Mouse (Mus musculus): ENCODE measurements at regions not wholly inside any gene's neighbourhood (a gene's known extent, or its start where the extent isn't known, plus 50 kb on each side); places are given as distances from the start of the nearest gene placed in this dataset.

DNA sequence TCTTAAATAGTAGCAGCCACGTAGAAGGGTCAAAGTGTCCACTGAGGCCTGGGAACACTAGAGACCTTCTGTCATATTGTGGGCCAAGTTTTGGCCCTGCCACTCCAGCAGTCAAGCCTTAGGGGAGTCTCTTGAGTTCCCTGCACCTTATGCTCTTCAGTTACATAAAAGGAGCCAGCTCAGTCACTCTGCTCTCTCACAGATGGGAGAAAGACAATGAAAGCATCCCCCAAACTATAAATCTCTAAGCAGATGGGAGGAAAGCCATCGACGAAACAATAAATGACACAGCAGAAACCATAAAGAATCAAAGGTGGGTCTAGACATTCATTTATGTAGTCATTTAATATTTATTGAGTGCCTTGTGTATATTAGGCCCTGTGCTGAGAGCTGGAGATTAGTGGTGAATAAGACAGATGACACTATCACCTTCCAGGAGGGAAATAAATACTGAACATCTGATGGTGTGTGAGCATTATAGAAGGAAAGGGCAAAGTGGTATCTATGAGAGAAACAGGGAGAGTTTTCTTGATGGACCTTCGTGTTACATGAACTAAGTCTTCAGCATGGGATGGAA lies 137.5 kb upstream of the Synpr start:
- no peak for DNase-seq (ENCODE audit: low read depth, low spot score)

DNA sequence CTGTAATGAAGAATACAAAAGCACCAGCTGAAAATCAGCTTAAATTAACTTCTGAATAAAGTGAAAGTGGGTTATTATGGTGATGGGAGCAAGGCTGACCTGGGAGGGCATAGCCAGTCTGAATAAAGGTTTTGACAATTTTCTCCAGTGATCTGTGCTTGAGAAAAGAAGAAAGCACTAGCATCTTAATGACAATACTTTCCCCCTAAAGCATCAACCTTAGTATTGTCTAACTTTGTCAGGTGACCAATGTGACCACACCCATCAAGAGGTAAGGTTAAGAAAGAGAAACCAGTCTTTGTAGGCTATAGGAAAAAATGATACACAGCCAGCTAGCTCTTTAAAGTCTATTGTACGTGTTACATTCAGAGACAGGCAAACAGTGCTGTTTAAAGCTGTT lies 135.0 kb upstream of the Synpr start:
- no peak for DNase-seq (ENCODE audit: low read depth, low spot score)

DNA sequence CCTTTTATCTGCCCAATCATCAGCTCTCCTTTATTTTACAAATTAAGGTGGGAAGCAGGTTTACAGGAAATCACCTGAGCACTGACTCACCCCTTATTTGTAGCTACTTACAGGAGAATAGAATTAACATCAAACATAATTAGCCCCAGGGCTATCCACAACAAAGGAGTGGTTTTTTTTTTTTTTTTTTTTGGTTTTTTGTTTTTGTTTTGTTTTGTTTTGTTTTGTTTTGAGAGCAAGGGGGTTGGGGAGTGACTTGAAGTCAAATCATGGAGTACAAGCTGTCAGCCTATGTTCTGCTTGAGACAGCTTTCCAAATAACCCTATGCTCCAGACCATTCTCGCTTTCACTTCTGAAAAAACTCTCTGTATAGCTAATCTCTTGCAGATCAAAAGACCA lies 132.9 kb upstream of the Synpr start:
- DNase-seq (ENCODE audit: low read depth, low spot score) = no peak

DNA sequence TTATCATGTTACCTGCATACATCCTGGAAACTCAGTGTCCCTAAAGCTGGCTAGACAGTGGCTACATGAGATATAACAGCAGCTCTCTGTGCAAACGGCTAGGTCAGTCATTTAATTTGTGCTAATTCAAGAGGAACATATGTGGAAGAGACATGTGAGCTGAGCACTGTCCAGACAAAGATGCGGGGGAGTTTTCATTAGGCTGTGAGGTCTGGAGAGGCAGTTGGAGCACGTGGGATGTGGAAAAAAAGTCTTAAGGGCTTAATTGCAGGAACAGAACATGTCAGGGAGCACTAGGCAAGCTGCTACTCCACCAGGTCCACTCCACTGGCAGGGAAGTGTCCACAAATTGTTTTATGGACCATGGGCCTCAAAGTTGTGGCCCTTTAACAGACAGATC lies 108.4 kb upstream of the Synpr start:
- peak; percentile 13 for DNase-seq (ENCODE audit: low read depth, low spot score)

DNA sequence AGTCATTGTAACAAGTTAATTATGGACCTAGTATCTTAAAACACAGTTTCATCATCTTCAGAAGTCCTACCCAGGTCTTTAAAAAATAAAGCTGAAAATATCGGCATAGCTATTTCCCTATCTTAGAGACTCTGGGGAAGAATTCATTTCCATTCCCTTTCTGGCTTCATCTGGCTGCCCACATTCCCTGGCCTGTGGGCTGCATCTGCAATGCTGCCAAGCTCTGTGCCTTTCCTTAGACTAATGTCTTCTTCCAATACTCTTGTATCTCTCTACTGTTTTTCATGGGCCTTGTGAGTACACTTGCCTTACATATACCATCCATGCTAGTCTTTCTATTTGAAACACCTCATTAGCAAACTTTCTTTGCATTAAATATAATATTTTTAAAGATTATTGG lies 106.7 kb upstream of the Synpr start:
- DNase-seq (ENCODE audit: low read depth, low spot score) = peak; percentile 68

DNA sequence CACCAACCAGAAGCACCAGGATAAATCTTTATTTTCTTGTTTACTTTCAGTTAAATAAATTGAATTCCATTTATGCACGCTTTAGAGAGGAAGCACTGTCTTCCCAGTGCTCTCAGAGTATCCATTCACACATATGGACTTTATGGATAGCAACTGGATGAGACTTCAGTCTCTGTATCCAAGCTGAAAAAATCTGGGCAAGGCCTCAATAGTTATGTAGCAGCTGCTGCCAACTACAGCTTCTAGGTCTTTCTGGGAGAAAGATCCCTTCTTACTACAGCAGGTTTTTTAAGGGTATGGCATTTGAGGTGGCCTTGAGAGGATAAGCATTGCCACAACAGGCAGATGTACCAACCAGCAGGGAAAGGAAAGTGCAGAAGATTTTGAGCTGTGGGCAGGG lies 93.8 kb upstream of the Synpr start:
- peak; percentile 31 for DNase-seq (ENCODE audit: low read depth, low spot score)

DNA sequence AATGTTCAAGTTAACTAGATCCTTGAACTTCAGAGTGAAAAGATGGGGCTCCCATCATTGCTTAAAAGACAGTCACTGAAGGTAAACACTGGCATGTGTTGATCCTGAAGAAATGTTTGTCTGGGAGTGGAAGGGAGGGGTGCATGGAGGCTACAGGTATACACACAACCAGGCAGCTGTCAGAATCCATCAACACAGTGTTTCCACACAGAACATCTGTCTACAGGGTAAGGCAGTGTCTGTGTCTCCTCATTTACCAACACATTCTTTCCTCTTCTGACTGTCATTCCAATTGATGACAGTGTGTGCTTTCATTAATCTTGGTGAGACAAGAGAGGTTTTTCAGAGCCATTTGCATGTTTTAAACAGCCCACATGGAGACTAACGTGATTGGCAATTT lies 91.8 kb upstream of the Synpr start:
- DNase-seq (ENCODE audit: low read depth, low spot score) = peak; percentile 12

DNA sequence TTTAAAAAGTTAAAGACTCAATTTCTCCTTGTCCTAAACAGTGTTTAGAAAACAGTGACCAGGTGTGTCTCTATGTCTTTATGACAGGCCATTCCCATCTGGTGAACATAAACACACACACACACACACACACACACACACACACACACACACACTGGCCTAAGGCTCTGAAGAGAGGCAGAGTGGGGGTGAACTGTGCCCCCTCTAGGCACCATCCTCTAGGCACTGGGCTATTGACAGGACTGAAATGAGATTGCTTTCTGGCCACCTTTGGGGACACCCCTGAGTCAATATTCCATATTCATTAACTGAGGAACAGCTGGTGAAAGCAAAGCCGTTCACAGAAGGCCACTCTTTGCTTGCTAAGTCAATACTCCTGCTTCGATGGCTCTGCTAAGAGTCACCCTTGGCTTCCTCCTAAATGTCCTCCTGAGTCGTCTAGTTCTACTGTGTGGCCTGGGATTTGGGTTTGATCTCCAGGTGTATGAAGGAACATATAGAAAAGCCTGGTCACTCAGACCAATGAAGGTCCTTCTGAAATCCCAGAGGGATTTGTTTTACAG lies 87.2 kb upstream of the Synpr start:
- no peak for DNase-seq (ENCODE audit: low read depth, low spot score)

DNA sequence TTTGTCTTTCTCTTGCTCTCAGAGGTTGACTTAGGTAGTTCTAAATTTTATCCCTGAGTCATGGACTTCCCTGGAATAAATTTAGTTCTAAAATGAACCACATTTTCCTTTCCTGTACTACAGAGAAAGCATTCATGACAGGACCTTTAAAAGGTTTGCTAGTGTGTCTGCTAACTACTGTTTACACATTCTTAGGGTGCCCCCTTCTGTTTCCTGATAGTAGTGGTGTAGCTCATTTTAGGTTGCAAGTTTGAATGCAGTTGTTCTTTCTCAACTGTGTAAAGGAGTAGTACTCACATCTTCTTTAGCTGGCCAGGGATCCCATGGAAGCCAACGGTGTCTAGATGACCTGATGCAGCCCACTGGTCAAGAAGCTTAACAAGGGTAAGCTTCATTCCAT lies 86.1 kb upstream of the Synpr start:
- DNase-seq (ENCODE audit: low read depth, low spot score) = peak; percentile 84

DNA sequence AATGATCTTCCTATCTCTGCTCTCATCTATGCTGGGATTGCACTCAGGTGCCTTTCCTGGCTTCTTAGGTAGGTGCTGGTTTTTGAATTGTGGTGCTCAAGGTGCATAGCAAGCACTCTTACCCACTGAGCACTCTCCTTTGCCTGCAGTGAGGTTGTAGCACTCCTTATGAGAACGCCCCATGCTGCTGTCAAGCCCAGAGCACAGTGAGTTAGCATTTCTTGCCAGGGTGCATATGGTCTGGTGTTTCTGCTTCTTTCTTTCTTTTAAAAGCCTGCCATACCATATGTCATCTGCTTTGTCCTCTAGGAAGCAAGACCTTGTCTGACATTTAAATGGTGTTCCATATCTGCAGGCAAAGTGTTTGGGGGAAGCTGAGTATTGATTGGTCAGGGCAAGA lies 71.9 kb upstream of the Synpr start:
- no peak for DNase-seq (ENCODE audit: low read depth, low spot score)

All from brain, adult 2 months (tissue).